Mouse (Mus musculus): ENCODE data around the gene Ccdc12.

DNA sequence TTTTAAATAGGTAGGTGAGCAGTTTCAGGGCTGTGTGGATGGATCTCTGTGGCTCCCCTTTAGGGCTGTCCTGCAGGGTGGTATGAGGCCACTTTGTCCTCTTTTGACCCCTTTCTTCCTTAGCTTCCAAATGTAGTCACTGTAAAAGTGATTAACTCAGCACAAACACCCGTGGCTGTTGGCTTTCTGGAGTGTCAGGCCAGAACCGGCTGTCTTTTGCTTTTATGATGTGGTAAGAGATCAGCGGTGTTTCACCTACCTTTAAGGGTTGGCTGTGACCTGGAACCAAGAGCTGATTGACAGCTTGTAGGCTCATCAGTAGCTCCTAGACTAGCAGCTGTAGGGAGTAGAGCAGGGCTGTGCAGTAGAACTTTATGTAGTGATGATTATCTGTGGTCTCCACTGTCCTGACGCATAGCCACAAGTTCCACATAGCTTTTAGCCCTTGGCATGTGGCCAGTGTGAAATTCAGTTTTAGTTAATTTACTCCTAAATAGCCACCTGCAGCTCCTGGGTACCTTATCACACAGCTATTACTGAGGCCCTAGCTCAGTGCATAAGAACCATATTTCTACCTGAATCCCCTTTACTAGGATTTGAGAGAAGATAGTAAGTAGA is 11.0 kb downstream of the Ccdc12 start:
- TF ChIP-seq GATA1 (IDR thresholded peaks at IDR 0.05; ENCODE audit: borderline replicate concordance, low read length) (no peak), FLI1 (IDR thresholded peaks at IDR 0.05; ENCODE audit: low read length) (no peak)

Data from megakaryocyte, embryonic 14.5 days (primary cell).